In genomic region chr11:87444735-87445428, GRCm38 (mm10) we compare ENCODE assay signal across 11 mouse cellular contexts. TPM values are rescaled to one million over a fixed set of nuclear protein-coding genes. Genes with fewer than 3 reads are reported as not detected.
DNase-seq lines count a peak whose midpoint lies in the region; ATAC-seq lines count a peak whose summit lies in the region.
"Had no signal": no experiment of that assay in that cellular context is flagged by ENCODE, and none has a peak within 500 bp of the region (broad histone marks: within the 10 kb centered on the region; RNA-seq: fewer than 3 reads in every experiment).

No protein-coding gene starts in this region.

- H3K4me3 ChIP-seq in megakaryocyte, embryonic 14.5 days (replicated peaks): peak overlapping the region; percentile 10
- no peak overlapping the region for H3K4me3 ChIP-seq in intestine, embryonic 15.5 days (replicated peaks)
- no peak overlapping the region for H3K4me3 ChIP-seq in stomach, embryonic 14.5 days (ENCODE audit: low read depth, low read length)

- 5% methylated on average over 16 of the region's 16 CpGs for WGBS in intestine, embryonic 15.5 days
- 7% methylated on average over 16 of the region's 16 CpGs for WGBS in stomach, embryonic 14.5 days

- H3K9ac ChIP-seq in intestine, embryonic 15.5 days: no peak overlapping the region
- no peak overlapping the region for H3K9ac ChIP-seq in stomach, embryonic 14.5 days (replicated peaks; ENCODE audit: low read depth, low read length)

- no peaks in the 10 kb centered on the region for H3K9me3 ChIP-seq in megakaryocyte, embryonic 14.5 days
- H3K9me3 ChIP-seq in intestine, embryonic 15.5 days: no peaks in the 10 kb centered on the region
- H3K9me3 ChIP-seq in stomach, embryonic 14.5 days (ENCODE audit: control insufficient read depth, low read depth, low read length): no peaks in the 10 kb centered on the region

- H3K36me3 ChIP-seq in megakaryocyte, embryonic 14.5 days (replicated peaks; ENCODE audit: low read length): no peaks in the 10 kb centered on the region
- H3K36me3 ChIP-seq in intestine, embryonic 15.5 days: no peaks in the 10 kb centered on the region
- no peaks in the 10 kb centered on the region for H3K36me3 ChIP-seq in stomach, embryonic 14.5 days (ENCODE audit: control insufficient read depth, insufficient read depth, low read length)

- H3K27ac ChIP-seq in intestine, embryonic 15.5 days: 0 out of 2 replicates have a peak overlapping the region, but pooled peaks have one; percentile 1
- H3K27ac ChIP-seq in stomach, embryonic 14.5 days (ENCODE audit: low read length): no peak overlapping the region

- ATAC-seq in megakaryocyte, adult 5-6 weeks (ENCODE audit: poor library complexity, severe bottlenecking): no peak
- ATAC-seq in intestine, embryonic 15.5 days: no peak
- no peak for ATAC-seq in stomach, embryonic 14.5 days (ENCODE audit: insufficient number of reproducible peaks, insufficient read depth, low FRiP score, low read depth)

- intact Hi-C loops in heart, postnatal 10 days (cut with DNase I): no loop called here

- DNase-seq in heart, adult 18-20 months: peak; percentile 27 to 29
- no peak for DNase-seq in heart, postnatal 10 days
- no peak for DNase-seq in layer of hippocampus, adult 18-20 months (ENCODE audit: low spot score in 2 of 2)
- no peak for DNase-seq in kidney, postnatal 36 days
- DNase-seq: adrenal gland, adult 8-10 months; kidney, postnatal 10 days; lung, adult 2 months had no signal

- H3K27me3 ChIP-seq in megakaryocyte, embryonic 14.5 days (replicated peaks): no peaks in the 10 kb centered on the region
- no peaks in the 10 kb centered on the region for H3K27me3 ChIP-seq in intestine, embryonic 15.5 days (replicated peaks)
- H3K27me3 ChIP-seq in stomach, embryonic 14.5 days (ENCODE audit: control insufficient read depth, insufficient read depth, low read length): no peaks in the 10 kb centered on the region

- H3K4me1 ChIP-seq in megakaryocyte, embryonic 14.5 days: peaks cover 37% of the 10 kb centered on the region
- no peaks in the 10 kb centered on the region; the same call in 1 of the 2 replicates for H3K4me1 ChIP-seq in intestine, embryonic 15.5 days (replicated peaks)
- H3K4me1 ChIP-seq in stomach, embryonic 14.5 days (ENCODE audit: control insufficient read depth, insufficient read depth, low read length): 0 out of 2 replicates have a peak, but pooled peaks cover 4% of the 10 kb centered on the region

- H3K4me2 ChIP-seq in intestine, embryonic 15.5 days (replicated peaks): peak overlapping the region; percentile 38
- 0 out of 2 replicates have a peak overlapping the region, but pooled peaks have one; percentile 2 for H3K4me2 ChIP-seq in stomach, embryonic 14.5 days (replicated peaks; ENCODE audit: low read depth, low read length)

RNA-seq across cellular contexts. Expression of gene Tex14, which starts 40.0 kb away (rescaled TPM):
- under 1 TPM; 0.07 to 0.15 TPM for total RNA-seq in heart, adult 18-20 months (2021)
- under 1 TPM; 0.10 to 0.47 TPM for total RNA-seq in heart, postnatal 10 days (2021)
- polyA plus RNA-seq in megakaryocyte, embryonic 14.5 days (2012; ENCODE audit: insufficient read depth, low replicate concordance): not detected in 2 replicates
- total RNA-seq in megakaryocyte, adult 5-6 weeks (2015): 0.13 and 0.43 TPM in 2 replicates
- 0.15 and 1.1 TPM in 2 replicates for total RNA-seq in megakaryocyte, adult 5-6 weeks (2017)
- 0.37 and 0.96 TPM in 2 replicates for polyA plus RNA-seq in intestine, embryonic 15.5 days (2015; fragmentation: Nextera tagmentation; extraction: Ambion mirVana)
- polyA plus RNA-seq in stomach, embryonic 14.5 days (2014; fragmentation: Nextera tagmentation; extraction: Ambion mirVana): not detected in 2 replicates
- under 1 TPM; 0.15 to 0.23 TPM for total RNA-seq in layer of hippocampus, adult 18-20 months (2021)

RNA-seq across cellular contexts. Expression of gene Rad51c, which starts 40.1 kb away (rescaled TPM):
- total RNA-seq in heart, adult 18-20 months (2021): 1 to 10 TPM; 1.8 to 1.9 TPM
- 1 to 10 TPM; 3.7 to 4.4 TPM for total RNA-seq in heart, postnatal 10 days (2021)
- 0.22 TPM in 1 of 2 replicates, not detected in the other for polyA plus RNA-seq in megakaryocyte, embryonic 14.5 days (2012; ENCODE audit: insufficient read depth, low replicate concordance)
- total RNA-seq in megakaryocyte, adult 5-6 weeks (2015): 4.6 and 4.8 TPM in 2 replicates
- total RNA-seq in megakaryocyte, adult 5-6 weeks (2017): 5.2 and 5.7 TPM in 2 replicates
- polyA plus RNA-seq in intestine, embryonic 15.5 days (2015; fragmentation: Nextera tagmentation; extraction: Ambion mirVana): 6.3 and 7.0 TPM in 2 replicates
- polyA plus RNA-seq in stomach, embryonic 14.5 days (2014; fragmentation: Nextera tagmentation; extraction: Ambion mirVana): 6.0 and 7.2 TPM in 2 replicates
- total RNA-seq in layer of hippocampus, adult 18-20 months (2021): 1 to 10 TPM; 4.5 to 4.6 TPM

Comparison
In these comparisons a context has a peak if more than half of its experiments do, and no peak if none do; other contexts are left out.
1. DNase-seq: peak in heart, adult 18-20 months (2 of 2); none in heart, postnatal 10 days (0 of 2), layer of hippocampus, adult 18-20 months (0 of 2) and kidney, postnatal 36 days (0 of 2).